Mouse (Mus musculus): ENCODE data around the gene BC067074.
A peak's percentile ranks its signal among the peaks of the same experiment; 100 is the strongest.
"Not testable (repeated sequence)": the region's sequence is repeated elsewhere in the genome, so short reads cannot be mapped to it uniquely, and the experiment has no call there.

Gene BC067074

DNA sequence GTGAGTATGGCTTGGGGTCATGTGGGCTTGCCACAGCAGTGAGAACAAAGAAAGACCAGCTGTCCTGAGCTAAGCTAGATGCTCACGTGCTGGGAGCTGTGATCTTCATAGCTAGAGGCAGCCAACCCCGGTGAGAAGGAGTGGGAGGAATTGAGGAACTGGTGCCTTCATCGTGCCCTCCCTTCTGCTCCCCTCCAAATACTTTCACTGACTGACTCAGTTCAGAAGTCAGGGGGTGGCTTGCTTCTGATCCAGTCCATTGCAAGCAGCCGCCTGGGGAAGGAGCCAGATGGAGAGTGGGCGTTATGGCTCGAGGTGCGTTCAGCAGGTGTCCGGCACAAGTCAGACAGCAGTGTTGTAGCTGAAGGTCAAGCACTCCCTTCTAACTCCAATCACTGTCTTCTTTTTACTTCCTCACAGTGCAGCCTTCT is 86.0 kb downstream of the BC067074 start:
- peak; percentile 40 for DNase-seq (ENCODE audit: low spot score)

DNA sequence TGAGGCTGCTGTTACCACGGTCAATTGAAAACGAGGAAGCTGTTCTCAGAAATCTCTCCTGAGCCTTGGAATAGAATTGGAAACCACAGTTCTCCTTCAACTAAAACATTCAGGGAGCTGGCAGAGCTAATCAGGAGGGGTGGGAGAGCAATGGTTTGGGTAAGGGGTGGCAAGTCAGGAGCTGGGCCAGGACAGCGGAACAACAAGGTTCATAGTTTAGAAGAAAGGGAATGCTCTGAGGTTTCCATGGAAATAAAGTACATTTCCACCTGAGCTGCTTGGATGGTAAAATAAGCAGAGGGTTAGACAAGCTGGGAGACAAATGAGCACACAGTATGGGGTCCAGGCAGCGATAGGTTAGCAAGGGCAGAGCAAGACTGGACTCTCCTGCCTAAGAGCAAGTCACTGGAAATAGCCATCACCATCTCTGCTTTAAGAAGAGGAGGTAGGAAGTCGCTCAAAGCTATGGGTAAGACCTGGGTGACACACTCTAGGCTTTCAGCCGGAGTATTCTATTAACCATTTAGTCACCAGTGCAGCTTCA is 86.9 kb downstream of the BC067074 start:
- DNase-seq (ENCODE audit: low spot score) = no peak

DNA sequence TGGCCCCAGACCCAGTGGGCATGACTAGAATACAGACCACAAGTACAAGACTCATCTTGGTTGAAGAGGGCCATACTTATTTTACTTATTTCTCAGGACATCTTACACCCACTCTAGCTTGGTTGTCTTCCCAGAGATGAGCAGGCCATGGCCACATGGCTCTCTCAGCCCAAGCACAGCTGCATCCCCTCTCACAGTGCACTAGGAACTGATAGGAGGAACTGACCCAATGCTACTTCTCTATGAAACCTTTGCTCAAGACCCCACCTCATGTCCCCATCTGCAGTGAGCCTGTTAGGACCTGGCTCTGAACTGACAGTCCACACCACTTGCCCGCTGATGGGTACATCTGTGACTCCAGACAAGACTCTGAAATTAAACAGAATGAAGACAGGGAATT is 88.8 kb downstream of the BC067074 start:
- peak; percentile 53 for DNase-seq (ENCODE audit: low spot score)

DNA sequence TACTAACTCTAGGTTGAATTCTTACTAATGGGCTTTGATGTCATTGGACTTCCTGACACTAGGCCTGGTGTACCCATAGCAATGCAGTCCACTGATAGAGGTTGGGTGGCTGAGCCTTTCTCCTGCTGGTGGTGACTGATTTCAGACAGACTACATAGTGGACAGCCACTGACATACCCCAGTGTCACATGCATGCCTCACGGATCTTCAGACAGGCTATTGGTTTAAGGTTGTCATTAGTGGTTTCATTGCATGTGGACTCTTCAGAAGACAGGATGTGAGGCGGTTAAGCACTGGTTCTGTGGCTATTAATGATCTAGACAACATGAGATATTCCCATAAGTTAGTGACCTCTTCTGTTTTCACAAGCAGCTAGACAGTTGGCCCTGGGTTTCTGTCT is 89.2 kb downstream of the BC067074 start:
- DNase-seq (ENCODE audit: low spot score) = no peak

DNA sequence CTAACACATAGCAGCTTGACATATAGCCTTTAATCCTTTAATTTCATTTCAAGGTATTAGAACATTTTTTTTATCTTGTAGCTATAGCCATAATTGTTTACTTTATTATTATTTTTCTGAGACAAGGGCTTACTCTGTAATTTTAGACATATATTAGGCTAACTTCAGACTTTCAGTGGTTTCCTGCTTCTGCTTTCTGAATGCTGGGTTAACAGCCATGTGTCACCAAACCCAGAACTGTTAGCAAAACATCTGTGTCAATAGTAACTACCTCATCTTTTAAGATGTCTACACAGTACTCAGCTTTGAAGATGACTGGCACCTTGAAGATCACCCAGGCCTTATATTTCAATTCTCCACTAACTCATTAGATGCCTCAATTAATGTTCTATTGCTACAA is 89.8 kb downstream of the BC067074 start:
- DNase-seq (ENCODE audit: low spot score) = not testable (repeated sequence)

DNA sequence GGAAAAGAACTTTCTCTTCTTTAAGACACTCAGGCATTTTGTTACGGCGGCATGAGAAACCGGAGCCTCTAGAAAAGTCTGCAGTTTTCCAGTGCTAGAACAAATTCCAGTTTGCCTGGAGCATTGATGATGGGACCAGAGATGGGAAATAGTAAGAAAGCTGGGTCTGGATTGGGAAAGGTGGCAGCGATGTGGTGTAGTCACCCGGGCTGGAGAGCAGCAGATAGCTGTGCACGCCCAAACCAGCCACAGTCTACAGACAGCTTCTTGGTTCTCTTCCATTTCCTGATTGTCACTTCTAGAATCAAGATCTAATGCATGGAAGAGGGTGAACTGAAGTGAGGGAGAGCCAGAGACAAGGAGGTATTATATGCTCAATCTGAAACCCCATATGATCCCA is 100.4 kb downstream of the BC067074 start:
- no peak for DNase-seq (ENCODE audit: low spot score)

DNA sequence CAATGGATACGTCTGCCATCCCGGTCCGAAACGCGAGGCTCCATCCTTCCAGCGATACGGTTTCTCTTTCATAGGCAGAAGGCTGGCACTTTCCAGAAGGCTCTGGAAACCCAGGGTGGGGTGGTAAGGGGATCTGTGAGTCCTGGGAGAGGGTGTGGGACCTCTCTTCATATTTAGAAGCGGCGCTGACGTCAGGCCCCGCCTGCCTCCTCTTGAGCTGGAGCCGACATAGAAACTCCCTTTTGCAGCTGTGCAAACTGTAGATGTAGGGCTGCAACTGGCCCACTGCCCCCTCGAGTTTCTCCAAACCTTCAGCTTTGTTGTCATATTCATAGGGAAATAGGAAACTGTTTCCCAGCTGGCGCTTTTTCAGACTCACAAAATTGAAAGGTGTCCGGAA is 101.6 kb downstream of the BC067074 start:
- no peak for DNase-seq (ENCODE audit: low spot score)

DNA sequence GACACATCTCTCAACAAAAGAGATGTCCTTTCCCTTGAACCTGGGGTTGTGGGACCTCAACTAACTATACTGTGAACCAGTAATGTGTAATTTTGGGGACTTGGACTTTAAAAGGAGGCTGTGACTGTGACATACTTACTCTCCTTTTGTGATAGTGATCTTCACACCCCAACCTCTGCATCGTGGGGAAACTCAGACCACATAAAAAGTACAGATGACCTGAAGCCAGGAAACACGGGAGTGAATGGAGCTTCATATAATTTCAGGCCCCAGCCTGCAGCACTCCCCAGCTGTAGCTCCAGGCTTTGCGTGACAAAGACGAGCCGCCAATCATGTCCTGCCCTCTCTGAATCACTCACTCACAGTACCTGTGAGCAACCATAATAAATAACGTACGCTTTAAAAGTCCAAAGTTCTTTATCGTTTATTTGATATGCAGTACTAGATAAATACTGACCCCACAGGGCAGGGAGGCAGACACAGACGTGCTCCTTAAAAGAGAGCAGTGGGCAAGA is 104.1 kb downstream of the BC067074 start:
- no peak for DNase-seq (ENCODE audit: low spot score)

DNA sequence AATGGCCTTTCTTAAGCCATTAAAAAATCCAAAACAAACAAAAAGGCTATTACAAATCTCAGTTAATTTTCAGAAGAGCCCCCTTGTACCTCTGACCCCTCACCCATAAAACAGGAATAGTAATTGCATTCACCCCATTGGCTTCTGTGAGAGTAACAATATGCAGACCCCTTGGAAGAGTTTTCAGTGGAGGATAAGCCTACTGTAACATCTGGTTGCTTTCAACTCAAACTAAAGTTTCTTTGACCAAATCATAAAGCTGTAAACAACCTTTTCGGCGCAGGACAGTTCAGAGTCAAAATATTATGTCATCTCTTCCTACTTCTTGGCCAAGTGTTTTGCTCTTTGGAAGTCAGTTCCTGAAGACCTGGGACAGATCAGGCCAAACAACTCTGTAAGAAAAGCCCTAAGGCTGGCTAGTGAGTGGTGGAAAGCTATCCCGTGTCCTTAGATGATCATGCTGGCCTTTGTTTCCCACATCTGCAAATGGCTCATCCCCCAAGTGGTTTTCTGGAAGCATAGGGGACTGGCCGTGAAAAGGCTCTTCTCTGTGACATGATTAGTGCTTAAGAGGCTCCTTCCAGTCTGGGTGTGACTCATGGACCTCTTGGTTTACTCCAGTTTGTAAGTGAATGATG is 108.5 kb downstream of the BC067074 start:
- DNase-seq (ENCODE audit: low spot score) = no peak

DNA sequence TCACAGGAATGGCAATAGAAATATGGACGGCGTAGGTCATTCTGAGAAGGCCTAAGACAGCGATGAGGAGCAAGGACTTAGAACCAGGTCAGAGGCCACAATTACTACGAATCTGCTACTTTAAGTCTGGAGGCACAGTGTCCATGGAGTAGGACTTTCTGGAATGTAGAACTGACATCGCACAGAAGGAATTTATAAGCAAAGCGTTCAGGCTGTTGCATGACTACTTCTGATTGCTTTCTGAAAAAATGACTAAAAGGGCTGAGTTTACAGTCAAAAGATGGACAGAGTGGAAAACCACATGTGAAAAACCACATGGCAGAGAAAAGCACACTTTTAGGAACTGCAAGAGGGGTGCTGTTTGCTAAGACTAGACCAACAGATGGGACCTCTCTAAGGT is 110.7 kb downstream of the BC067074 start:
- no peak for DNase-seq (ENCODE audit: low spot score)

DNA sequence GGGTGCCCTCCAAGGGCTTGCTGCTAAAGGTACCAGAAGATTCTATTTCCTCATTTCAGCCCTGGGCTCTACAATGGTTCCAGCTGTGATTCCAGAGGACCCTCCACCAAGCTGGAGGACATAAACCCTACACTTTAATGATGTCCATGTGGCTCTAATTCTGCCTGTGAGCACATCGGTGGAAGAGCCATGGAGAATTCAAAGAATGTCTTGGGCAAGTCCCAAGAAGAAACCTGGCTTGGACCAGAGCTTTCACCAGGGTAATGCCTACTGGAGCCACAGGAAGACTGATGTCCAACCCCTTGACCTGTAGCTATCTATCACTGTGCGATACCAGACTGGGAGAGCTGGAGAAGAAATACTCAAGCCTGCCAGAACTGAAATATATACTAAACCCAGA is 111.2 kb downstream of the BC067074 start:
- no peak for DNase-seq (ENCODE audit: low spot score)

DNA sequence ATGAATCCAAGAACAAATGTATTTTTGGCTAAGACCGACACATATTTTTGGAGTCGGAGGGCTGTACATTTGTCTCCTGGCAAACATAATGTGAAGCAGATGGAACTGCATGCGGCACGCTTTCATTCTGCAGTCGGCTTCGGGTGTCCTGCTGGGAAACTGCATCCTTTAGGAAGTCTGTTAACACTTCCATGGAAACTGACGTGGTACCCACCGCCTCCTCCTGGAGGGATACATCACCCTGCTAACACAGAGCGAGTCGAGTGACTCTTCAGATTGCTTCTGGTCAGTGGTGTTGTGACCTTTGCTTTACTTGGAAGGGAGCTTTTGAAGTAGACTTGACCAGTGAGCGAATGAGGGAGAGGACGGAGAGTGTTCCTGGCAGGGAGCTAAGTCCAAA is 117.0 kb downstream of the BC067074 start:
- DNase-seq (ENCODE audit: low spot score) = peak; percentile 61

DNA sequence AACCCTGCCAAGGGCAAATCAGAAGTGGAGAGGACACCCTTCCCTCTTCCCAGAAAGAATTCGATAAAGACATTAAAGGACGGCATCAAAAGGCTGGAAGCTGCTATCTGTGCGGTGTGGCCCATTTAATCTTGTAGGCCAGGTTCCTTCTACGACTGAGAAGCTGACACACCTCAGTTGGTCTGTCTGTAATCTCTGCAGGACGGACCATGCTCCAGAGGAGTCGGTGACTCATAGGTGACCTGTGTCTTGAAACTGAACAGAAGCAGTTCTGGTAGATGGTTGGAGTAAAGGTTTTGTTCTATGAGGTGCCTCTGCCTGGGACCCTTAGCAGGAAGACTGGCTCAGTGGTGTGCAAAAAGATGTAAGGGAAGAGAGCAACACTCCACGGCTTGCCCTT is 122.6 kb downstream of the BC067074 start:
- DNase-seq (ENCODE audit: low spot score) = no peak

DNA sequence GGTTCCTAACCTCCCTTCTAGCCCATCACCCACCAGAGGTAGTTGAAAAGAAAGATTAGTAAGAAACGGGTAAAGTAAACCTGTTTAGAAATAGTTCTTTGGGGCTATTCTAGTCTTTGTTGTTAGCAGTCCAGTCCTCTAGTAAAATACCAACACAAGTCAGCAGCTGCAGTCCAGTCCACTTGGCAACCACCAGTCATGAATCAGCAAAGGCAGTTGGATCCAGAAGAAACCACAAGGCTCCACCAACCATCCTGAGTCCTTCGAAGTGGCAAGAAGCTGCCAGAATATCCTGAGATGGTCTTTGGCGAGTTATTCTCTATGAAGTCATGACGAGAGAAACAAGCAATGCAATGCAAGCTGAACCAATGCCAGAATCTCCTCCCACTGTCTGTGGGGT is 124.0 kb downstream of the BC067074 start:
- no peak for DNase-seq (ENCODE audit: low spot score)

DNA sequence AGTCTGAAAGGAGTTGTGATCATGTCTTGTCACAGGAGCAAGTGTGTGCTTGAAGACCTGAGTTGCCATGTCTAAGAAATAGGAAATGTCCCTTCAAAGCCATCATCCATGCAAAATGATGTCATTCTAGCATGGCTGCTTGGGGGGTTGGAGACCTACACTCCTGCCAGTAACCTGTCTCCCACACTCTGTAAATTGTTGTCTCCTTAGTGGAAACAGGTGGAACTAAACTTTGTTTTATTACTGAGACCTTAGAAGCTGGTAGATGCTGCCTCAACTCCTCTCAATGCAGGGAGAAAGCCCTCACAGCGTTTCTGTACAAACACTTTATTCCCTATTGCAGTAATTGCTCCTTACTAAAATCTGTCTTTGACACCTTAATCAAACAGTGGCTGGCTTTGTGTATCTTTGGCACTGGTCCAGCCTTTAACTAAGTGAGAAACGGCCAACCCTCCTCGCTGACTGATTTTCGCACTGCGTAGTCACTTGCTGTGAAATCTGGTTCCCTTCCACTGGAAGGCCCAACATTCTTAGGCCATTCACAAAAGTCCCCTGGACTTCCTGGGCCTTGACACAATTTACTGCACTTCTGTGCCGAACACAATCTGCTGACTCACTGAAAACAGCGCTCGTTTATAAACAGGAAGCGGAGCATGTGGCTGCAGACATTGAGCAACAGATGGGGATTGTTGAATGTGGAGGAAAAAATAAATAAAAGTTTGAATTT is 125.0 kb downstream of the BC067074 start:
- peak; percentile 65 for DNase-seq (ENCODE audit: low spot score)

DNA sequence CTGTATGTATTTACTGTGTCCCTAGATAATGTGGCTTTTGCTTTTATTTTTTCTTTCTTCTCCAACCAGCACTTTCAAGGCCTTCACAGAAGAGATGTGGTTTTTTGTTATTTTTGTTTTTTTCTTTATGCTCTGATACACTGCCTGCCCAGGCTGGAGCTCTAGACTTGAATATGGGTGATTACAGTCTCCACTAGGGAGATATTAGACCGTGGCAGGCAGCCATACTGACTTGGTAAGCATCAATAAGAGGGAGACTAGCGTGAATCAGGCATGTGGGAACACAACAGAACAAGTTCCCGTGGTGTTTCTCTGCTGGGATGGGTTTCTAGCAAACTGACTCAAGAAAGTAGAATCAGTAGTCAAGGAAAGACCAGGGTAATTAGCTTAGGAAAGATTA is 125.7 kb downstream of the BC067074 start:
- no peak for DNase-seq (ENCODE audit: low spot score)

DNA sequence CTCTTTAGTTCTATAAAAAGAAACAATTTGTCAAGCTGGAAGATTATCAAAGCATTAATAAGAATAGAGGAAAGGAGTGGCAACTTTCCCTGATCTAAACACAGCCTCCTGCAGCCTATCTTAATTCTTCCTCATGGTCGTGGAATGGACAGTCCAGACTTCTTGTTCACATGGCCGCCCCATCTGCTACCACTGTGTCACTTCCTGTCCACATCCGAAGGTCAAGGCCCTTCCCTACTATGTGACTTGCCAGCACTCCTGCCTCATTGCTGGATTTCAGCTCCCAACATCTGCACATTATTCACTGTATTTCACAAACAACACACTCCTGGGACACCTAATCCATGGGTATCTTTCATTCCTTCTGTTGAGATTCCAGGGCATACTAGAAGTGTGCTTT is 128.5 kb downstream of the BC067074 start:
- DNase-seq (ENCODE audit: low spot score) = no peak

DNA sequence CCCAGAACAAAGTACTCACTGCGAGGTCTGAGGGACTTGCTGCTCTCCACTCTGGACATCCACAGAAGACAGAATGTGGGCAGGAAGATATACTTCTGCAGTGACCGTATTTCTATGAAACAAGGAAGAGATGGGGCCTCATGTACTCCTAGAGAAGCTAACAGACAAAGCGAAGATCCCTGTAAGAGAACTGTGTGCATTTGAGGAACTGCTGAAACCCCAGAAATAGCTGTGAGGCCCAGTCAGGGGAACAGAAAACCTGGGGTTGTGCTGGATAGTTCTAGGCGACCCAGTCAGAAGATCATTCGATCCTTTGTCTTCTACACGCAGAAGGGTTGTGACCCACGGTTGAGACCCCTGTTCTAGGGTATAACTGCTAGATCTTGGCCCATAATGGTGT is 130.9 kb downstream of the BC067074 start:
- DNase-seq (ENCODE audit: low spot score) = peak; percentile 12

DNA sequence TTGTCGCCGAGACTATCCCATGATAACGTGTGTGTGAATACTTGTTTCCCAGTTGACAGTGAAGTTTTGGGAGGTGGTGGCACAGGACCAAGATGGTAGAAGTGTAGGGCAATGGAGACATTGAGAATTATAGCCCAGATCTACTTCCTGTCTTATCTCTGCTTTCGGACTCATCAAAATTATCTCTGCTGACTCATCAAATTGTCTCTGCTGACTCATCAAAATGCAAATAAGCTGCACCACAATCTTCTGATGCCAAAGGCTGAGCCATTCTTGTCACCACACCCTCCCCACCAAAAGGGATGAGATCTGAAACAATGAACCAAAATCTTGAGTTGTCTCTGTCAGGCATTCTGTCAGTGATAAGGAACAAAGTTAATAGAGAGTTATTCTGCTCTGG is 132.9 kb downstream of the BC067074 start:
- DNase-seq (ENCODE audit: low spot score) = no peak

Data from layer of hippocampus, adult 11-12 months (tissue).